Mouse (Mus musculus) stomach, embryonic 14.5 days (tissue): ENCODE data around the gene Gm12845. TPM values are rescaled to one million over a fixed set of nuclear protein-coding genes. Genes with fewer than 3 reads are reported as not detected.

Experiments used
- ATAC-seq: fragments of 200-750 bp; cut with Nextera tagmentation; 2 replicates; pipeline ENCODE4 v1.8.0; 2017; ENCODE audit warnings: low read depth, moderate TSS enrichment; ENCODE audit not compliant: insufficient number of reproducible peaks, insufficient read depth, low FRiP score
- H3K27ac ChIP-seq: fragments of 300-500 bp; sonication (generic); 2 replicates; pipeline ENCODE4 v1.5.1; 2014; ENCODE audit warnings: mild to moderate bottlenecking, low read length, moderate library complexity, mixed read lengths
- H3K27me3 ChIP-seq: fragments of 300-500 bp; sonication (generic); 2 replicates; pipeline ENCODE4 v1.6.1; 2014; ENCODE audit warnings: low read length, control low read depth, mixed read lengths; ENCODE audit not compliant: control insufficient read depth, insufficient read depth
- H3K36me3 ChIP-seq: fragments of 300-500 bp; sonication (generic); 2 replicates; pipeline ENCODE4 v1.6.1; 2014; ENCODE audit warnings: mild to moderate bottlenecking, control low read depth, low read length, moderate library complexity, mixed read lengths; ENCODE audit not compliant: control insufficient read depth, insufficient read depth
- H3K4me1 ChIP-seq: fragments of 300-500 bp; sonication (generic); 2 replicates; pipeline ENCODE4 v1.6.1; 2014; ENCODE audit warnings: low read length, control low read depth, mixed read lengths; ENCODE audit not compliant: control insufficient read depth, insufficient read depth
- H3K4me2 ChIP-seq: fragments of 300-500 bp; sonication (generic); replicated peaks from 2 replicates; pipeline ENCODE4 v1.6.1; 2014; ENCODE audit warnings: low read depth, low read length, control low read depth
- H3K4me3 ChIP-seq: fragments of 300-500 bp; sonication (generic); 2 replicates; pipeline ENCODE4 v1.5.1; 2014; ENCODE audit warnings: low read depth, low read length, control low read depth
- H3K9ac ChIP-seq: fragments of 300-500 bp; sonication (generic); replicated peaks from 2 replicates; pipeline ENCODE4 v1.6.1; 2014; ENCODE audit warnings: low read depth, mild to moderate bottlenecking, control low read depth, low read length, moderate library complexity, mixed read lengths
- H3K9me3 ChIP-seq: fragments of 300-500 bp; sonication (generic); 2 replicates; pipeline ENCODE4 v1.6.1; 2016; ENCODE audit warnings: low read depth, low read length, control low read depth; ENCODE audit not compliant: control insufficient read depth
- WGBS: fragments of 180-500 bp; shearing (Covaris S2); extraction: QIAGEN DNeasy Blood & Tissue Kit; methylation state at CpG from one replicate; pipeline ENCODE4 v1.1.7; 2014; 5-methylcytosine and 5-hydroxymethylcytosine counted together
- polyA plus RNA-seq: library from polyadenylated mRNA; unstranded; fragments of >200 nt; fragmentation: Nextera tagmentation; extraction: Ambion mirVana; gene quantifications from 2 replicates; pipeline ENCODE4 v1.2.1, GENCODE M21; 2014

Gm12845 gene
- polyA plus RNA-seq, 1 experiment from 2014 or later, result not detected

- Histone ChIP-seq H3K9me3 (no peaks in the 10 kb centered on the region), H3K4me1 (no peaks in the 10 kb centered on the region), H3K9ac (no peak overlapping the region), H3K4me3 (no peak overlapping the region), H3K27ac (no peak overlapping the region), H3K4me2 (no peak overlapping the region), H3K36me3 (no peaks in the 10 kb centered on the region), H3K27me3 (no peaks in the 10 kb centered on the region)
- ATAC-seq, result no peak
- 20% methylated on average over 5 of the region's 5 CpGs for WGBS
Observed at GRCm38 (mm10) chr4:117770935-117771334, 46.7 kb downstream of the Gm12845 start.

- no peaks in the 10 kb centered on the region for H3K27me3 ChIP-seq
- no peak overlapping the region for H3K27ac ChIP-seq
- H3K4me3 ChIP-seq, result no peak overlapping the region
- no peaks in the 10 kb centered on the region for H3K9me3 ChIP-seq
- no peak for ATAC-seq
- no peak overlapping the region for H3K9ac ChIP-seq
- 50% methylated on average over 9 of the region's 9 CpGs for WGBS
- no peaks in the 10 kb centered on the region for H3K36me3 ChIP-seq
- H3K4me2 ChIP-seq, result no peak overlapping the region
- H3K4me1 ChIP-seq, result no peaks in the 10 kb centered on the region
Observed at GRCm38 (mm10) chr4:117772960-117773359, 48.7 kb downstream of the Gm12845 start.

Other genes starting within 250 kb of the Gm12845 start
- 53.1 and 54.5 TPM in 2 replicates for gene Rnf220, start 227.4 kb upstream of the Gm12845 start, polyA plus RNA-seq
- gene Eri3, start 174.0 kb upstream of the Gm12845 start, polyA plus RNA-seq, result 143 and 176 TPM in 2 replicates
- gene Dmap1, start 42.1 kb upstream of the Gm12845 start, polyA plus RNA-seq, result 67.9 TPM in 2 replicates
- gene Klf17, start 41.2 kb downstream of the Gm12845 start, polyA plus RNA-seq, result 0.14 TPM in 1 of 2 replicates, not detected in the other
- gene Slc6a9, start 110.1 kb downstream of the Gm12845 start, polyA plus RNA-seq, result 11.0 and 11.6 TPM in 2 replicates
- 2.0 and 2.4 TPM in 2 replicates for gene Ccdc24, start 148.1 kb downstream of the Gm12845 start, polyA plus RNA-seq
- gene B4galt2, start 159.1 kb downstream of the Gm12845 start, polyA plus RNA-seq, result 30.3 and 32.1 TPM in 2 replicates
- 186 and 200 TPM in 2 replicates for gene Atp6v0b, start 162.9 kb downstream of the Gm12845 start, polyA plus RNA-seq
- gene Dph2, start 167.6 kb downstream of the Gm12845 start, polyA plus RNA-seq, result 19.2 and 19.9 TPM in 2 replicates
- gene Ipo13, start 190.6 kb downstream of the Gm12845 start, polyA plus RNA-seq, result 37.3 and 39.8 TPM in 2 replicates
- gene Artn, start 205.4 kb downstream of the Gm12845 start, polyA plus RNA-seq, result 5.8 and 7.0 TPM in 2 replicates